Mouse (Mus musculus) midbrain, embryonic 15.5 days (tissue): Measurements from ENCODE around the gene Sds. TPM values are rescaled to one million over a fixed set of nuclear protein-coding genes. Genes with fewer than 3 reads are reported as not detected.

Source experiments
- ATAC-seq: fragments of 200-750 bp; cut with Nextera tagmentation; replicated peaks from 2 replicates; pipeline ENCODE4 v1.8.0; 2017; ENCODE audit warnings: moderate TSS enrichment
- H3K27ac ChIP-seq: fragments of 300-500 bp; sonication (generic); 2 replicates; pipeline ENCODE4 v1.5.1; 2015; ENCODE audit warnings: mild to moderate bottlenecking, inconsistent platforms
- H3K27me3 ChIP-seq: fragments of 300-500 bp; sonication (generic); replicated peaks from 2 replicates; pipeline ENCODE4 v1.6.1; 2015; ENCODE audit warnings: inconsistent platforms
- H3K36me3 ChIP-seq: fragments of 300-500 bp; sonication (generic); replicated peaks from 2 replicates; pipeline ENCODE4 v1.6.1; 2015; ENCODE audit warnings: inconsistent platforms
- H3K4me1 ChIP-seq: fragments of 300-500 bp; sonication (generic); 2 replicates; pipeline ENCODE4 v1.6.1; 2015; ENCODE audit warnings: inconsistent platforms
- H3K4me2 ChIP-seq: fragments of 300-500 bp; sonication (generic); 2 replicates; pipeline ENCODE4 v1.6.1; 2015; ENCODE audit warnings: inconsistent platforms, mild to moderate bottlenecking, moderate library complexity
- H3K4me3 ChIP-seq: fragments of 300-500 bp; sonication (generic); 2 replicates; pipeline ENCODE4 v1.5.1; 2015; ENCODE audit warnings: mild to moderate bottlenecking, inconsistent platforms
- H3K9ac ChIP-seq: fragments of 300-500 bp; sonication (generic); 2 replicates; pipeline ENCODE4 v1.6.1; 2015; ENCODE audit warnings: mild to moderate bottlenecking, inconsistent platforms
- H3K9me3 ChIP-seq: fragments of 300-500 bp; sonication (generic); 2 replicates; pipeline ENCODE4 v1.6.1; 2016; ENCODE audit warnings: inconsistent platforms
- WGBS: fragments of 180-500 bp; shearing (Covaris S2); methylation state at CpG from one replicate; pipeline ENCODE4 v1.1.7; 2015; ENCODE audit warnings: mixed read lengths; 5-methylcytosine and 5-hydroxymethylcytosine counted together
- polyA plus RNA-seq: library from polyadenylated mRNA; unstranded; fragments of >200 nt; fragmentation: Nextera tagmentation; extraction: Ambion mirVana; gene quantifications from 2 replicates; pipeline ENCODE4 v1.2.1, GENCODE M21; 2015

Sds gene
- polyA plus RNA-seq, 1 experiment from 2014 or later = not detected

DNA sequence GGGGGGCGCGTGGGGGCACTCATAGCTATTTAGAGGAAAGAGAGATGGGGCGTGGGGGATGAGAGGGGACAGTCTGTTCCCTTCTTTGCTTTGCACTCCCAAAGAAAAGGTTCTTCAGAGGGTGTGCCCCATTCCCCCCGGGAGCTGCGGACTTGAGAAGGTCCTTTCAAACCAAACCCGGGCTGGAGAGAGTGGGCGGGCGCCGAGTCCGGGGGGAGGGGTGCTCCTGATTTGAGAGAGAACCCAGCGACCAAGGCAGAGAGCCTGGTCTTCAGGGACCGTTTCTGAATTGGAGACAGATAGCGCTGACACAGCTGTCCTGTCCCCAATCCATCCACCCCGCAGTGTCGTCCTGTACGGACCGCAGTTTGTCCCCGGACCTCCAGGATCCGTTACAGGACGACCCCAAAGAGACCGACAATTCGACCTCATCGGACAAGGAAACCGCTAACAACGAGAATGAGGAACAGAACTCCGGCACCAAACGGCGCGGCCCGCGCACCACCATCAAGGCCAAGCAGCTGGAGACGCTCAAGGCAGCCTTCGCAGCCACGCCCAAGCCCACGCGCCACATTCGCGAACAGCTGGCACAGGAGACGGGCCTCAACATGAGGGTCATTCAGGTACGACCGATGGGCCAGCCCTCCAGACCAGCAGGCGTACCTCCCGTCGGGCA is 41.2 kb upstream of the Sds start:
- peak overlapping the region; percentile 54 for H3K4me2 ChIP-seq
- H3K9ac ChIP-seq = peak overlapping the region; percentile 60
- H3K4me3 ChIP-seq = peak overlapping the region; percentile 46
- ATAC-seq = no peak
- no peaks in the 10 kb centered on the region for H3K9me3 ChIP-seq
- H3K27me3 ChIP-seq = peaks cover 54% of the 10 kb centered on the region
- H3K4me1 ChIP-seq = peaks cover 32% of the 10 kb centered on the region
- H3K27ac ChIP-seq = peak overlapping the region; percentile 81
- H3K36me3 ChIP-seq = no peaks in the 10 kb centered on the region
- WGBS = under 1% methylated on average over 43 of the region's 44 CpGs

DNA sequence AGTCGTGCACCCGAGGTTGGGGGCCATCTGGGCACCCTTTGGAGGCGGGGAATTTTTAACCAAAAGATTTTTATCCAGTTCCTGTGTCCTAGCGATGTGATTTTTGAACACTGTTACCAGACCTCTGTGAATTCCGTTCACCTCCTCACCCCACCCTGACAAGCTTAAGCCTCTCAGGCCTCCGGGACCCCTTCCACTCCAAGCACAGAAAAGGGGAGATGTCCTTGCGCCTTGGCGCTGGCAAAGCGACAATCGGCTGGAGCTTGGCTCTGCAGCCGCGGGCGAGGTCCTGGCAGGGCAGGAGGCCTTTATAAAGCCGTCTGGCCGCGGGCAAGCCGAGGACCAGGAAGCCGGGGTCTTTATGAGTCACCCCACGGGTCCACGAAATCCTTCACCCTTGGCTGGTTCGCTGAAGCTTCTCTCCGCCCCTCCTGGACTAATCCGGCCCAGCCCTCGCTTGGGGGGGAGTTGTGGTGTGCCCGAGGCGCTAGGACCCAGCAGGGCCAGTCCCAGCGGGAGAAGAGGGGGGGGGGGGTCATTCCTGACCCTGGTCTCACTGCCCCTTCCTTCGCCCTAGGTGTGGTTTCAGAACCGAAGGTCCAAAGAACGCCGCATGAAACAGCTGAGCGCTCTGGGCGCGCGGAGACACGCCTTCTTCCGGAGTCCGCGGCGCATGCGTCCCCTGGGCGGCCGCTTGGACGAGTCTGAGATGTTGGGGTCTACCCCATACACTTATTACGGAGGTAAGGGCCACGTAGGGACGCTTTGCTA is 40.4 kb upstream of the Sds start:
- H3K9me3 ChIP-seq = no peaks in the 10 kb centered on the region
- H3K9ac ChIP-seq = peak overlapping the region; percentile 60
- ATAC-seq = no peak
- H3K4me1 ChIP-seq = peaks cover 34% of the 10 kb centered on the region
- WGBS = under 1% methylated on average over 47 of the region's 47 CpGs
- no peaks in the 10 kb centered on the region for H3K36me3 ChIP-seq
- H3K4me2 ChIP-seq = peak overlapping the region; percentile 54
- H3K27me3 ChIP-seq = peaks cover 49% of the 10 kb centered on the region
- H3K27ac ChIP-seq = peak overlapping the region; percentile 81
- peak overlapping the region; percentile 46 for H3K4me3 ChIP-seq

DNA sequence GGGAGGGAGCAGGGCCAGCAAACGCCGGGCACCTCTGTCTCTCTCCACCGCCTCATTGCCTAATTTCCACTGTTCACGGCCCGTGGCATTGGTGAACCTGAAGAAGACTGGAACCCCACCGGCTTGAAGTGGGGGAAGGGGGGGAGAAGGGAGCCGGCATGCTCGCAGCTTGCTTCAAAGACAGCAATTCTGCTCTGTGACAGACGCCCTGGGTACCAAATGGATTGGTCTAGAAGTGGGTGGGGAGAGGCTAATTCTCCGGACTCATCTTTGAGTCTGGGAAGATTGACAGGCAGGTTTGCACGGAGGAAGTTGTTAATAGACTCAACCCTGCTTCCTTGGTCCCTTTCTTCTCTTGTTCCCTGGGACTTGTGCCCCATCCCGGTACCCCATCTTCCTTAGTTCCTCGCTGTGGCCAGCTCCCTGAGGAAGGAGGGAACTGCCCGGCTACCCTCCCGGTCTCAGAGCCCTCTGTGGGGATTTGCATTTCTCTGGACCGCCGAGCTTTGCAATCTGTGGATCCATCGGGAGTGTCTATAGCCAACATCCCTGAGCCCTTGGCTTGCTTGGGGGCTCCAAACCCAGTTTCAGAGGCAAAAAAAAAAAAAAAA is 39.3 kb upstream of the Sds start:
- Histone ChIP-seq H3K27ac (peak overlapping the region; percentile 81), H3K36me3 (no peaks in the 10 kb centered on the region), H3K9me3 (no peaks in the 10 kb centered on the region), H3K27me3 (peaks cover 39% of the 10 kb centered on the region), H3K9ac (peak overlapping the region; percentile 52), H3K4me1 (peaks cover 30% of the 10 kb centered on the region), H3K4me2 (peak overlapping the region; percentile 54), H3K4me3 (peak overlapping the region; percentile 46)
- ATAC-seq = no peak
- WGBS = under 1% methylated on average over 18 of the region's 18 CpGs

DNA sequence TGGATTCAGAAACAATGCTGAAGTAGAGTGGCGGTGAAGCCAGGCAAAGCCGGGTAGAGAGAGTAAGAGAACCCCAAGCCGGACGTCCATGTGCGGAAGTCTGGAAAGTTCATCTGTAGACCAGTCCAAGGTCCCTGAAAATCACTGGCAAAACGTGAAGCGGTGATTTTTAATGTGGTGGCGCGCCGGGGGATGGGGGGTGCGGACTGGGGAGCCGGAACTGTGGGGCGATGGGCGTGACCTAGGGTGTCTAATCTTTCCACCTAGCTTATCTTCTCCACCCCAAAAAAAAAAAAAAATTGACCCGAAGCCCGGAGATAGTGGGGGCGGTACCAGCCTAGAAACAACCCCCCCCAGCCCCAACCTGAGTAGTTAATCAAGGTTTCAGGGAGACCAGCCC is 38.8 kb upstream of the Sds start:
- peak overlapping the region; percentile 54 for H3K4me2 ChIP-seq
- 1% methylated on average over 17 of the region's 17 CpGs for WGBS
- peak overlapping the region; percentile 52 for H3K9ac ChIP-seq
- no peaks in the 10 kb centered on the region for H3K9me3 ChIP-seq
- H3K27me3 ChIP-seq = peaks cover 35% of the 10 kb centered on the region
- no peaks in the 10 kb centered on the region for H3K36me3 ChIP-seq
- H3K4me1 ChIP-seq = peaks cover 29% of the 10 kb centered on the region
- ATAC-seq = no peak
- H3K27ac ChIP-seq = peak overlapping the region; percentile 81
- peak overlapping the region; percentile 46 for H3K4me3 ChIP-seq

DNA sequence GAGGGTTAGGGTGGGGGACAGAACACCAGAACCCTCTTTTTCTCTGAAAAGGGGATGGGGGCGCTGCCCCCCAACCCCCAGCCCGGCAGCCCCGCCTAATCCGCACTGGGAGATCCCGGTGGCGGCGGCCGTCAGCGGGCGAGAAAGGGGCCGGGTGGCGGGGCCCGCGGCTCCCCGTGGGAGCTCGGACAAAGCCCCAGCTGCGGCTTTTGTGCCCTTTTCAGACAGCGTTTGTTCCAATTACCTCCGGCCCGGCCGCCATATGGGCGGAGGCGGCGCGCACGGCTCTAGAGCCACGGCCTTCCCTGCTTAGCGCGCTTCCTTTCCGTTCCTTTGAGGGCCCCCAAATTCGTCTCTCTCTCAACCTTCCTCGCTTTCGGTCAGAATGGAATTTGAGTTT is 38.3 kb upstream of the Sds start:
- Histone ChIP-seq H3K36me3 (no peaks in the 10 kb centered on the region), H3K27ac (peak overlapping the region; percentile 81), H3K4me3 (peak overlapping the region; percentile 46), H3K9me3 (no peaks in the 10 kb centered on the region), H3K27me3 (peaks cover 35% of the 10 kb centered on the region), H3K4me1 (peaks cover 29% of the 10 kb centered on the region), H3K4me2 (peak overlapping the region; percentile 54), H3K9ac (peak overlapping the region; percentile 52)
- no peak for ATAC-seq
- WGBS = under 1% methylated on average over 33 of the region's 33 CpGs

DNA sequence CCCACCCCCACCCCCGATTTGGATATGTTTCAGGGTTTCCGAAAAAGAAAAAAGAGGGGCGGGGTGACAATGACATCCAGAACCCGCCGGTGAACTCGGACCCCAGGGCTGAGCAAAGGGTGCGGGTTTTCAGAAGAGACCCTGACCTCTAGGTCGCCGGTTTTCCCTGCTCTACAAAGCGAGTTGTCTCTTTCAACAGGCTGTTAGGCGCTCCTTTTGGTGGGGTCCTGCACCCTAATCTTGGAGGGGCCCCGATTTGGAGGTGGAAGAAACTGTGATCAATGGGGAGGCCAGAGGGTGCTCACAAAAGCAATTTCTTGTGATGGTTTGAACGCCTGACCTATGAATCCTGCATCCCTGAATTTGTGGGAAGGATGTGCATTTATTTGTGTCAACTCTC is 37.9 kb upstream of the Sds start:
- Histone ChIP-seq H3K4me3 (peak overlapping the region; percentile 46), H3K9ac (peak overlapping the region; percentile 52), H3K4me1 (peaks cover 29% of the 10 kb centered on the region), H3K9me3 (no peaks in the 10 kb centered on the region), H3K4me2 (peak overlapping the region; percentile 54), H3K27ac (peak overlapping the region; percentile 81), H3K36me3 (no peaks in the 10 kb centered on the region), H3K27me3 (peaks cover 31% of the 10 kb centered on the region)
- ATAC-seq = no peak
- 2% methylated on average over 13 of the region's 13 CpGs for WGBS

DNA sequence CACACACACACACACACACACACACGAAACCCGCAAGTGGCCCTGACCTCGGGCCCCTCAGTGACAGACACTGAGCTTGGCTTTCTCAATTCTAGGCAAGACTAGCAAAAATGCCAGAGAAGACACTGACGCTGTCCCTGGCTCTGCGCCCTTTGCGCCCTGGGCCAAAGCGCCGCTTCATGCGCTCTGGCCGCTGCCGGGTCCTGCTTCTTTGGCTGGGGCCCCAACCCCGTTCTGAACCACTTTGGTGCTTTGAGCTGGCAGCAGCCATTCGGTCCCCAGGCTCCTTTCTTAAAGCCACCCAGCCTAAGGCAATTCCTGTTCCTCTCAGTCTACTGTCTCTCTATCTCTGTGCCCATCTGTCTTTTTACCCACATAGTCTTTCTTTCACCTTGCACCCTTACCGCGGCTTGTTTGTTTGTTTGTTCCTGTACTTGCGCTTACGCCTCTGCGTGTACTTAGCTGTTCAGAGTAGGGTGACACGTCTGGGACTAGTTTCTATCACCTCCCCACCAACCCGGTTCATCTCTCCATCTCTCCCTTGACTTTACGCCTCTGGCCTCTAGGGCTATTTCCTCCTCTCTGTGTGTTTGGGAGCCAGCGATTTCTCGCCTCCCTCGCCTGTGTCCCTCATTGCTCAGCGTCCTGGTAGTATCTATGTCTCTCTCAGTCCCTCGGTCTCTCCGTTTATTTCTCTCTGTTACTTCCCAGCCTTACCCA is 37.2 kb upstream of the Sds start:
- peaks cover 24% of the 10 kb centered on the region for H3K27me3 ChIP-seq
- H3K4me3 ChIP-seq = peak overlapping the region; percentile 46
- ATAC-seq = 0 out of 2 replicates have a peak, but pooled peaks have one; percentile 4
- H3K4me2 ChIP-seq = peak overlapping the region; percentile 54
- H3K9ac ChIP-seq = peak overlapping the region; percentile 52
- no peaks in the 10 kb centered on the region for H3K36me3 ChIP-seq
- H3K4me1 ChIP-seq = peaks cover 29% of the 10 kb centered on the region
- H3K27ac ChIP-seq = peak overlapping the region; percentile 81
- 4% methylated on average over 27 of the region's 27 CpGs for WGBS
- no peaks in the 10 kb centered on the region for H3K9me3 ChIP-seq

DNA sequence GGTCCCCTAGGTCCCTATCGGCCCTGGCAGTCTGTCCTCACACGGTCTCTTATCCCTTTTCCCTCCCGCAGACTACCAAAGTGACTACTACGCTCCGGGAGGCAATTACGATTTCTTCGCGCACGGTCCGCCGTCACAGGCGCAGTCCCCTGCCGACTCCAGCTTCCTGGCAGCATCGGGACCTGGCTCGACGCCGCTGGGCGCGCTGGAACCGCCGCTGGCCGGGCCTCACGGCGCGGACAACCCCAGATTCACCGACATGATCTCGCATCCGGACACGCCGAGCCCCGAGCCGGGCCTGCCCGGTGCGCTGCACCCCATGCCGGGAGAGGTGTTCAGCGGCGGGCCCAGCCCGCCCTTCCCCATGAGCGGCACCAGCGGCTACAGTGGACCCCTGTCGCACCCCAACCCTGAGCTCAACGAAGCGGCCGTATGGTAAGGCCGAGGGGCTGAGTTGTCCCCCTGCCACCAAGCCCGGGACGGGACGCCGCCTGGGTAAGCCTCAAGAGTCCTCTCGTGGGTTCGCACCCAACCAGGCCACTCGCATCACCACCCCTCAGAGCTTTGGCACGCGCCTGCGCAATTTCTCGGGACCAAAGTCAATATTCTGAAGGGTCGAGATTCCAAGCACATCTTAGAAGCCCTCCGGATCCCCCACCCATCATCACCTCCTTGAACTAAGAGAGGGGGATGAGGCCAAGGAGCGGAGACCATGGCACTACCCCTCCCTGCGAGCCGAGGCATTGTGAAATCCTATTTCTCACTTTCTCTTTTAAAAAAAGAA is 36.2 kb upstream of the Sds start:
- WGBS = 4% methylated on average over 61 of the region's 61 CpGs
- H3K4me1 ChIP-seq = peaks cover 29% of the 10 kb centered on the region
- H3K27me3 ChIP-seq = peaks cover 18% of the 10 kb centered on the region
- H3K4me3 ChIP-seq = peak overlapping the region; percentile 46
- ATAC-seq = peak; percentile 18
- peak overlapping the region; percentile 81 for H3K27ac ChIP-seq
- no peaks in the 10 kb centered on the region for H3K9me3 ChIP-seq
- H3K36me3 ChIP-seq = no peaks in the 10 kb centered on the region
- H3K9ac ChIP-seq = peak overlapping the region; percentile 52
- H3K4me2 ChIP-seq = peak overlapping the region; percentile 54

DNA sequence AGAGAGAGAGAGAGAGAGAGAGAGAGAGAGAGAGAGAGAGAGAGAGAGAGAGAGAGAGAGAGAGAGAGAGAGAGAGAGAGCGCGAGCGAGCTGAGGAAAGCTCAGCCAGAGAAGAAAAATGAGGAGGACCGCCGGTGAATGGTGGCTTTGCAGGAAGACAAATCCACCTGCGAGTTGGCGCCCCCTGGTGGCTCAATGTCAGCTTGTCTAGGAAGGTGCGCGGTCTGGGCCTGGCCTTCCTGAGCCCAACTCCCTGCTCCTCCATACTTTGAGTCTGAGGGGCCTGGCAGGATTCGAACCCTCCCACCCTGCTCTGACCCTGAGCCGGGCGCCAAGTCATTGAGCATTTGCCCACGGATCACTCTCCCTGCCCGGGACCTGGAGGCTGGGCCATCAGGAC is 35.6 kb upstream of the Sds start:
- WGBS = 7% methylated on average over 14 of the region's 14 CpGs
- H3K27ac ChIP-seq = peak overlapping the region; percentile 81; the same call in 1 of the 2 replicates
- H3K36me3 ChIP-seq = no peaks in the 10 kb centered on the region
- ATAC-seq = peak; percentile 51; the same call in 1 of the 2 replicates
- H3K9ac ChIP-seq = no peak overlapping the region
- no peaks in the 10 kb centered on the region for H3K9me3 ChIP-seq
- H3K4me3 ChIP-seq = 0 out of 2 replicates have a peak overlapping the region, but pooled peaks have one; percentile 9
- peaks cover 15% of the 10 kb centered on the region for H3K27me3 ChIP-seq
- peaks cover 29% of the 10 kb centered on the region for H3K4me1 ChIP-seq
- H3K4me2 ChIP-seq = peak overlapping the region; percentile 54

DNA sequence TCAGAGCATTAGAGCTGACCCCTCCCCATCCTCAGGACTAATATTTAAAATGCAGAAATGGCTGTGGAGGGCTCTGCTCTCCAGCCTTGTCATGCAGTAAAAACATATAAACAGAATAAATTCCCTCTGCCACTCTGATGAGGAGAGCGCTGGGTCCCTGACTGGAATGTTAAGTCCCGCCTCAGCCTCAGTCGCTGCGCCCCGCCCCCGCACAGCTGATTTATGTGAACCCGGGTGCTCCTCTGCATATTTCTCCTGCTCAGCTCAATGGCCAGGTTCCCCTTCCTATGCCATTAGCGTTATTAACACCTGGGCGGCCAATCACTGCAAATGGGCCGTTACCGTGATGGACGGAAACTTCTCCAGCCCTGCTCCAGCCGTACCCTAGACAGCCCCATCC is 29.0 kb upstream of the Sds start:
- ATAC-seq = no peak
- WGBS = 50% methylated on average over 13 of the region's 13 CpGs
- Histone ChIP-seq H3K4me2 (no peak overlapping the region), H3K4me3 (no peak overlapping the region), H3K36me3 (no peaks in the 10 kb centered on the region), H3K27ac (no peak overlapping the region), H3K9me3 (no peaks in the 10 kb centered on the region), H3K4me1 (no peaks in the 10 kb centered on the region), H3K27me3 (no peaks in the 10 kb centered on the region; the same call in 1 of the 2 replicates), H3K9ac (no peak overlapping the region)

DNA sequence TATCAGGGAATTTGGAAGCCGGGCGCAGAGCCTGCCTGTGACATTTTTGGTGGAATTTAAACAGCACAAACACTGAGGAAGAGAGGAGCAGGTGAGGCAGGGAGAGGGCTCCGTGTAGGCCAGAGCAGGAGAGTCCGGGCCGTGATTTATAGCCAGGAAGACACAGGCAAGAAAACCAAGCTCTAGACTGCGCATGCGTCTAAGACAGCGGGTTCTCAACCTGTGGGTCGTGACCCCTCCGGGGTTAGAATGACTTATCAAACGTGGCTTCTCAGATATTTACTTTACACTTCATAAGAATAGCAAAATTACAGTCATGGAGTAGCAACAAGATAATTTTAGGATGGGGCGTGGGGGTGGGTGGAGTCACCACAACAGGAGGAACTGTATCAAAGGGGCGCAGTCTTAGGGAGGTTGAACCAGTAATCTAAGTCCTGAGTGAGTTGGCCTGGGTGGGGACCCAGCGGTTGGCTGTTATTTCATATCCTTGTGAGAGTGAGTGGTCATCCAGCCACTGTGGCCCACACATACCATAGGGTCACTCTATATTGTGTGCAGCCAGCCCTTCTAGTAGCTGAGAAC is 21.5 kb upstream of the Sds start:
- peaks cover 3% of the 10 kb centered on the region; the same call in 1 of the 2 replicates for H3K4me1 ChIP-seq
- 78% methylated on average over 14 of the region's 14 CpGs for WGBS
- no peak overlapping the region for H3K9ac ChIP-seq
- H3K4me2 ChIP-seq = no peak overlapping the region
- ATAC-seq = no peak
- no peak overlapping the region for H3K4me3 ChIP-seq
- H3K36me3 ChIP-seq = no peaks in the 10 kb centered on the region
- H3K27ac ChIP-seq = peak overlapping the region; percentile 42; the same call in 1 of the 2 replicates
- H3K27me3 ChIP-seq = peaks cover 11% of the 10 kb centered on the region
- H3K9me3 ChIP-seq = no peaks in the 10 kb centered on the region
